Mouse (Mus musculus) ES-E14 (cell line): ENCODE measurements around the gene Usp21. TPM values are rescaled to one million over a fixed set of nuclear protein-coding genes. Genes with fewer than 3 reads are reported as not detected.

Experiments
- DNase-seq: peaks from one replicate; pipeline ENCODE4 v3.0.0-alpha.2; 2013; ENCODE audit warnings: low read depth, low spot score
- H3K27ac ChIP-seq: 2 replicates; pipeline ENCODE4 v1.5.1; 2012; ENCODE audit warnings: low read depth, mild to moderate bottlenecking, low read length, moderate library complexity, mixed read lengths; ENCODE audit not compliant: poor library complexity, insufficient read depth, severe bottlenecking
- H3K36me3 ChIP-seq: 2 replicates; pipeline ENCODE4 v1.6.1; 2012; ENCODE audit warnings: mild to moderate bottlenecking, low read length, moderate library complexity, mixed read lengths; ENCODE audit not compliant: control insufficient read depth, poor library complexity, insufficient read depth, severe bottlenecking
- H3K4me1 ChIP-seq, 2 experiments: fragments of 150-350 bp in 1 of 2; sonication (generic) in 1 of 2; 2 replicates each; pipeline ENCODE4 v1.6.1; 2012; ENCODE audit warnings: low read length in 2 of 2, mild to moderate bottlenecking in 1 of 2, mixed read lengths in 1 of 2; ENCODE audit not compliant: control insufficient read depth in 2 of 2, insufficient read depth in 2 of 2, poor library complexity in 1 of 2
- H3K4me3 ChIP-seq, 2 experiments: fragments of 150-350 bp in 1 of 2; sonication (generic) in 1 of 2; 2 replicates each; pipeline ENCODE4 v1.5.1; 2012; ENCODE audit warnings: low read length in 2 of 2, low read depth in 1 of 2, mild to moderate bottlenecking in 1 of 2, mixed read lengths in 1 of 2; ENCODE audit not compliant: insufficient read depth in 1 of 2, poor library complexity in 1 of 2, severe bottlenecking in 1 of 2
- H3K9ac ChIP-seq: 2 replicates; pipeline ENCODE4 v1.6.1; 2012; ENCODE audit warnings: low read depth, mild to moderate bottlenecking, low read length, mixed read lengths; ENCODE audit not compliant: poor library complexity, insufficient read depth, severe bottlenecking
- H3K9me3 ChIP-seq: fragments of 150-350 bp; sonication (generic); 2 replicates; pipeline ENCODE4 v1.6.1; 2012; ENCODE audit warnings: low read depth, mild to moderate bottlenecking, low read length; ENCODE audit not compliant: control insufficient read depth, insufficient read depth
- CHD2 ChIP-seq: IDR thresholded peaks from 2 replicates; pipeline ENCODE4 v1.6.1; 2014; ENCODE audit warnings: mild to moderate bottlenecking, low read depth, low read length, inconsistent platforms
- HCFC1 ChIP-seq: IDR thresholded peaks from 2 replicates; pipeline ENCODE4 v1.6.1; 2012; ENCODE audit warnings: low read length, inconsistent platforms, borderline replicate concordance; ENCODE audit not compliant: insufficient read depth
- MAFK ChIP-seq: IDR thresholded peaks from 2 replicates; pipeline ENCODE4 v1.6.1; 2014; ENCODE audit warnings: mild to moderate bottlenecking, low read depth, low read length, inconsistent platforms; ENCODE audit not compliant: insufficient read depth
- ZC3H11A ChIP-seq: IDR thresholded peaks from 2 replicates; pipeline ENCODE4 v1.6.1; 2012; ENCODE audit warnings: low read depth, mild to moderate bottlenecking, inconsistent platforms, low read length, borderline replicate concordance
- ZNF384 ChIP-seq: IDR thresholded peaks from 2 replicates; pipeline ENCODE4 v1.6.1; 2012; ENCODE audit warnings: low read depth, low read length, inconsistent platforms
- in situ Hi-C, 2 experiments: fragments of 600-800 bp; cut with MboI; formaldehyde crosslinking; loops; one replicate each; pipeline ENCODE4 v1.15.1; 2025; ENCODE audit warnings: low sequenced_read_pairs in 2 of 2, inconsistent platforms in 1 of 2; ENCODE audit not compliant: unreplicated experiment in 2 of 2
- total RNA-seq: library from RNA; depleted of rRNA; stranded (reverse); fragments of 300-350 nt; gene quantifications from 2 replicates; pipeline ENCODE4 v1.2.3, GENCODE M21; 2012

Gene Usp21
- total RNA-seq, 1 experiment, result 23.1 TPM

- Histone ChIP-seq H3K9ac (no peak overlapping the region), H3K4me3 (no peak overlapping the region), H3K4me1 (peaks cover 0 to 5% of the 10 kb centered on the region in 2 experiments; a peak in 1 of 4 replicates), H3K9me3 (no peaks in the 10 kb centered on the region), H3K36me3 (peaks cover 36% of the 10 kb centered on the region), H3K27ac (no peak overlapping the region)
- in situ Hi-C loops, result no loop called here
- DNase-seq, result no peak
- TF ChIP-seq HCFC1 (no peak), MAFK (no peak), ZNF384 (no peak), CHD2 (no peak), ZC3H11A (no peak)
Observed at GRCm38 (mm10) chr1:171277736-171278135, 10.1 kb downstream of the Usp21 start.

DNA sequence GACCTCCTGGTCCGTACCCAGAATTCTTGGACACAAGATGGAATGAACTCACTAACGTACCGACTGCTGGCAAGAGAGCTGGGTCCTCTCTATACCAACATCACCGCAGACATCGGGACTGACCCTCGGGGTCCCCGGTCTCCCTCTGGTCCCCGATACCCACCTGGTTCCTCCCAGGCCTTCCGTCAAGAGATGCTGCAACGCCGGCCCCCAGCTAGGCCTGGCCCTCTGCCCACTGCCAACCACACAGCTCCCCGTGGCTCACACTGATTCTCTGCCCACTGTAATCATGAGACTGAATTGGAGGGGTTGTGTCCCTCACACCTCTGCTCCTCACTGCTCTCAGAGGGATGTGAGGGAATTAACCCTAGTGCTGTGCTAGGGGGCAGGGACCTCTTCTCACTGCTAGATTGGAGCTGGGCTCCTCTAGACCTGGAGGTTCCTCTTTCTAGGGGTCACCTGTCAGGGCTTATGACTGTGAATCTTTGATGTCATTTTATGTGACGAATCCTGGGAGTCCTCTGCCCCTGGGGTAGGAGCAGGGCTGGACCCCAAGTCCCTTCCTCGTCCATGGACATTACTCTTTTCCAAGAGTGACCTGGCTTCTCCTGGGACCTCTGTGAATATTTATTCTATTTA lies 11.6 kb downstream of the Usp21 start:
- DNase-seq, result no peak
- Histone ChIP-seq H3K4me1 (peaks cover 0 to 10% of the 10 kb centered on the region in 2 experiments; a peak in 2 of 4 replicates), H3K4me3 (no peak overlapping the region), H3K36me3 (peaks cover 38% of the 10 kb centered on the region), H3K9ac (no peak overlapping the region), H3K9me3 (no peaks in the 10 kb centered on the region), H3K27ac (no peak overlapping the region; the same call in 1 of the 2 replicates)
- in situ Hi-C loops, result no loop called here
- TF ChIP-seq ZC3H11A (no peak), ZNF384 (no peak), CHD2 (no peak), HCFC1 (no peak), MAFK (no peak)

DNA sequence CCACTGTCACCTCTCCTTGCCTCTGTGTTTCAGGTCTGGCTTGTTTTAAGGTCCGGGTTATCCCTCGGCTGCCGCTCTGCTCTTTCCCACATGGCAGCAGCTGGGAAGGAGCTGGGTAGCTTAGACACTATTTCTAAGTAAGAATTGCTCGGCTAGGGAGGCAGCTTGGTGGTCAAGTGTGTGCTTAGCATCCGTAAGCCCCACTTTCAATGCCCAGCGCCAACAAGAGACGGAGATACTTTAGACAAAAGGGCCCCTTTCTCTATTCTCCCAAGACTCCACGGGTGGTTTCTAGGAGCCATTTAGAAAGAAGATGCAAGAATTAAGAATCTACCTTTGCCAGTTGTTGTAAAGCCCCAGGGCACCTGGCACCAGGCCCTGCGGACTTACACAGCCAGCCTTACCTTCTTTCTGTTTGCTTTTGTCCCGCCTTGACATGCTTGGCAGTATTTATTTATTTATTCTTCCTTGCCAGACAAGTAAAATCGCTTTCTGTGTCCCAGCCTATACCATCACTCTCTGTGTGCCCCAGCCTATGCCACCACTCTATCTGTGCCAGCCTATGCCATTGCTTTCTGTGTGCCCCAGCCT lies 12.6 kb downstream of the Usp21 start:
- Histone ChIP-seq H3K4me1 (peaks cover 0 to 9% of the 10 kb centered on the region in 2 experiments; a peak in 2 of 4 replicates), H3K36me3 (peaks cover 38% of the 10 kb centered on the region), H3K9ac (no peak overlapping the region), H3K9me3 (no peaks in the 10 kb centered on the region), H3K4me3 (no peak overlapping the region), H3K27ac (no peak overlapping the region)
- no peak for DNase-seq
- TF ChIP-seq MAFK (no peak), HCFC1 (no peak), ZNF384 (no peak), CHD2 (no peak), ZC3H11A (no peak)
- in situ Hi-C loops, result no loop called here

GRCm38 (mm10) chr1:171274171-171274570 lies 13.6 kb downstream of the Usp21 start:
- no peak overlapping the region for H3K9ac ChIP-seq
- TF ChIP-seq ZC3H11A, result no peak
- no peak for TF ChIP-seq MAFK
- TF ChIP-seq ZNF384, result no peak
- no peak for TF ChIP-seq CHD2
- no peak for TF ChIP-seq HCFC1
- no peaks in the 10 kb centered on the region for H3K9me3 ChIP-seq
- in situ Hi-C loops, result no loop called here
- no peak overlapping the region for H3K4me3 ChIP-seq
- DNase-seq, result no peak
- H3K4me1 ChIP-seq, result peaks cover 0 to 4% of the 10 kb centered on the region in 2 experiments; a peak in 2 of 4 replicates
- no peak overlapping the region for H3K27ac ChIP-seq
- peaks cover 38% of the 10 kb centered on the region for H3K36me3 ChIP-seq
